Mouse (Mus musculus) ovary, postnatal 14 days (tissue): ENCODE measurements at regions not wholly inside any gene's neighbourhood (a gene's known extent, or its start where the extent isn't known, plus 50 kb on each side); places are given as distances from the start of the nearest gene placed in this dataset.
A peak's percentile ranks its signal among the peaks of the same experiment; 100 is the strongest.

Source experiments
- DNase-seq: peaks from one replicate; pipeline ENCODE4 v3.0.0; 2022; ENCODE audit warnings: low spot score

GRCm38 (mm10) chr12:109272101-109272500 lies 180.5 kb upstream of the Dlk1 start:
- DNase-seq: no peak

- no peak for DNase-seq
These were observed 137.8 kb upstream of the Dlk1 start for GRCm38 (mm10) chr12:109314850-109315249.

- no peak for DNase-seq
These were observed 126.6 kb upstream of the Dlk1 start for GRCm38 (mm10) chr12:109325986-109326385.

GRCm38 (mm10) chr12:109371327-109371726 lies 81.3 kb upstream of the Dlk1 start:
- no peak for DNase-seq

GRCm38 (mm10) chr12:109385794-109386193 lies 66.8 kb upstream of the Dlk1 start:
- DNase-seq: no peak

- DNase-seq: no peak
These were observed 63.8 kb upstream of the Dlk1 start for GRCm38 (mm10) chr12:109388791-109389190.

GRCm38 (mm10) chr12:109390388-109390920 lies 62.2 kb upstream of the Dlk1 start:
- no peak for DNase-seq

- no peak for DNase-seq
These were observed 61.6 kb upstream of the Dlk1 start for GRCm38 (mm10) chr12:109390978-109391377.

GRCm38 (mm10) chr12:109393326-109393725 lies 59.3 kb upstream of the Dlk1 start:
- DNase-seq: no peak

- DNase-seq: peak; percentile 83
These were observed 58.8 kb upstream of the Dlk1 start for GRCm38 (mm10) chr12:109393795-109394194.

- DNase-seq: no peak
These were observed 58.2 kb upstream of the Dlk1 start for GRCm38 (mm10) chr12:109394396-109394795.

GRCm38 (mm10) chr12:109396614-109397013 lies 56.0 kb upstream of the Dlk1 start:
- no peak for DNase-seq

GRCm38 (mm10) chr12:109397175-109398058 lies 55.2 kb upstream of the Dlk1 start:
- DNase-seq: no peak

- no peak for DNase-seq
These were observed 54.1 kb upstream of the Dlk1 start for GRCm38 (mm10) chr12:109398473-109398872.

- no peak for DNase-seq
These were observed 53.7 kb upstream of the Dlk1 start for GRCm38 (mm10) chr12:109398951-109399350.

GRCm38 (mm10) chr12:109399591-109399990 lies 53.0 kb upstream of the Dlk1 start:
- no peak for DNase-seq

GRCm38 (mm10) chr12:109400041-109400440 lies 52.6 kb upstream of the Dlk1 start:
- no peak for DNase-seq

GRCm38 (mm10) chr12:109400936-109401586 lies 51.6 kb upstream of the Dlk1 start:
- DNase-seq: no peak

GRCm38 (mm10) chr12:109401696-109402095 lies 50.9 kb upstream of the Dlk1 start:
- DNase-seq: no peak

- DNase-seq: peak; percentile 46
These were observed 50.4 kb upstream of the Dlk1 start for GRCm38 (mm10) chr12:109402226-109402625.
